Mouse (Mus musculus) B cell, adult 2 months (primary cell): ENCODE measurements at regions not wholly inside any gene's neighbourhood (a gene's known extent, or its start where the extent isn't known, plus 50 kb on each side); places are given as distances from the start of the nearest gene placed in this dataset.

Experiments used
- DNase-seq, 2 experiments: peaks; one replicate each; pipeline ENCODE4 v3.0.0; 2022

- peak; percentile 66 to 68 for DNase-seq
These were observed 221.2 kb downstream of the Myh15 start for GRCm38 (mm10) chr16:49278478-49278877.

GRCm38 (mm10) chr16:49288096-49288714 lies 230.9 kb downstream of the Myh15 start:
- DNase-seq, result no peak

DNA sequence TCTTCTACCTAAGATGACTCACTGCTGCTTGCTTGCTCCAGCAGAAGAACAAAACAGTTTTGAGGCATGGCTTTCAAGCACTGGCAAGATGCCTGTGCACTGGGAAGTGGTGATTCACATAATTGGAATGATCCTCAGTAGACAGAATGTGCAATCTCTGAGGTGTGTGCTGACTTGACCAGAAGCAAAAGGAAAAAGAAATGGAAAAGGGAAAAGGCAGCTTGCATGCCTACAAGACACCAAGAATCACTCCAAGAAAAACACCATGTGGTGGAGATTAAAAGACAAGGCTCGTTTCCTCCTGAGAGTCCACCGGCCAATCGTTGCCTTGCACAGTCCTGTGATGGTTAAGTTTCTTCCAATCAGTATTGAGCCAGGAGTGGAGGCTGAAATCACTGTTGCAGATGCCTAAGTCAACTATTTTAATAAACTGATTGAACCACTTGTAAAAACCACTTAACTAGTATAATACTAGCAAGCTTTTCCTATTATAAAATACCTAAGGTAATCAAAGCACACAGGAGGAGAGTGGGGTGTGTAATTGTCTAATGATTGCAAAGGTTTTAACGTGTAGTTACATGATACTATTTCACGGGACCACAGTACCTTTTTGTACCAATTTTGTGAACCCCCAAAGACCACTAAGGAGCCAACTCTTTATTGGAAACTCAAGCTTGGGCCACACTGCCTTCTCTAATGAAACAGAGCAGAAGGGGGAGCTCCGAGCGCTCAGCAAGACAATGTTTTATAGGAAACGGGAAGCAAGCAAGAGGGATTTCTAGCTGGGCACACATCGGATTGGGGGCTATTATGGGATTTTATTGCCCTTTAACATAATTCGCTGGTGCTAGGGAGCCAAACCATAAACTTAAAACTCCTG lies 232.2 kb downstream of the Myh15 start:
- no peak for DNase-seq

DNA sequence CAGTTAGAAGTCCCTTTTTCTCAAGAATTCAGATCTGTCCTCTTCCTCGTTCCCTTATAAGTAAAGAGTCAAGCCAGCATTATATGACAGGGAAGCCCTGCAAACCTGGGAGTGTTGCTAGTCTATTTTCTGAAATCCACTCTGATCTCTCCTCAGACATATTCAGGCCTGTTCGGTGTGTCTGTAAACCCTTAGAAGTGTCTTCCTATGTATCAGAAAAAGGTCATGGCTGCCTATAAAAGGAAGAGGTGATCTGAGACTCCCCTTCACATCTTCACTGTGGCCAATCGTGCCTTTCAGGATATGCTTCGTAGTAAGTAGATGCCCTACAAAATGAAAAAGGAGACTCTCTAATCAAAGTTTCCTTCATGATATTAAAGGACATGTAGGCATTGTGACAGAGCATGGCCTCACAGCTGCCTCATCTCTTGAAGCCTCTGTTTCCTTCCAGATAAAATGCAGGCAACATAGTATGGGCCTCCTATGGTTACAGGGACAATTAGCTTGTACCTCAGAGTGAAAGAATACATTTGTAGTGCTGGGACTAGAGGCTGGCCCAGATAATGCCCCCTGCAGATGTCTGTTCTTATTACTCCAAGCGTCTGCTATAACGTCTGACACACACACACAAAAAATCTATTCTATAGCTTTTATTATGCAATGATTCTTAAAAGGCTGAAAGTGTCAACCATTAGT lies 246.5 kb downstream of the Myh15 start:
- no peak for DNase-seq

- no peak for DNase-seq
These were observed 247.1 kb downstream of the Myh15 start for GRCm38 (mm10) chr16:49304354-49304753.

DNA sequence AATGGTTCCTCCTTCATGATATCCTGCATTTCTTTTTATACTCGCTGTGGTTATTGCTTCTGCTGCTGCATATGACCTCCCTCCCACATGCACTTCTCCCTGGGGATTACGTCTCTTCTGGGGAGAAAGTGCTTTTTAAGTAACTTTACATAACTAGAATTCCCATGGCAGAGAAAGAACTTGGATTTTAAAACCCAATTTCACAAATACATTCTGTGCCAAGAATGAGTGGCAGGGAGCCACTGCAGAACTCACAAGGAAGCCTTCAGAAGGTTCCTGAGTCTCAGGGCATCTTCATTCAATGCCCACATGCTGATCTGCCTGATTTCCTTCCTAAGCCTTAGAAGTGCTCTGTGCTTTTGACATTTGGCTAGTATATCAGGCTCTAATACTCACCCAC lies 259.8 kb downstream of the Myh15 start:
- no peak for DNase-seq

GRCm38 (mm10) chr16:49319047-49319678 lies 261.9 kb downstream of the Myh15 start:
- no peak for DNase-seq

DNA sequence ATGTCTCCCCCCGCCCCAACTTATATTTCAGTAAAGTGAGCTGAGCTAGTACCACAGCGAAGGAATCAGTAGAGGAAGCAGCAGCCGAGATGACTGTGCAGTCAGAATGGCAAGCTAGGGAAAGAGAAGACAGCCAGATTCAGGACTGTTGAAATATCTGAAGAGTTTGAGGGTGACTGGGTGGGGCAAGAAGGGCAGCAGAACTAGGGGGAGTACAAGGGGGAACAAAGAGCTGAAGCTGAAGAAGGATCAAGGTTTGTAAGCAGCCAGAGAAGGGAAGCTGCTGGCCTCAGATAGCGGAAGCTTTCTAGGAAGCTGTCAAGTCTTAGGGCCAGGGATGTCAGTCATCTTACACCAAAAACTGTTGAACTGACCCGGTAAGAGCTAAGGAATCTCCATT lies 262.5 kb downstream of the Myh15 start:
- no peak for DNase-seq

- DNase-seq, result no peak
These were observed 264.7 kb downstream of the Myh15 start for GRCm38 (mm10) chr16:49321951-49322350.

DNA sequence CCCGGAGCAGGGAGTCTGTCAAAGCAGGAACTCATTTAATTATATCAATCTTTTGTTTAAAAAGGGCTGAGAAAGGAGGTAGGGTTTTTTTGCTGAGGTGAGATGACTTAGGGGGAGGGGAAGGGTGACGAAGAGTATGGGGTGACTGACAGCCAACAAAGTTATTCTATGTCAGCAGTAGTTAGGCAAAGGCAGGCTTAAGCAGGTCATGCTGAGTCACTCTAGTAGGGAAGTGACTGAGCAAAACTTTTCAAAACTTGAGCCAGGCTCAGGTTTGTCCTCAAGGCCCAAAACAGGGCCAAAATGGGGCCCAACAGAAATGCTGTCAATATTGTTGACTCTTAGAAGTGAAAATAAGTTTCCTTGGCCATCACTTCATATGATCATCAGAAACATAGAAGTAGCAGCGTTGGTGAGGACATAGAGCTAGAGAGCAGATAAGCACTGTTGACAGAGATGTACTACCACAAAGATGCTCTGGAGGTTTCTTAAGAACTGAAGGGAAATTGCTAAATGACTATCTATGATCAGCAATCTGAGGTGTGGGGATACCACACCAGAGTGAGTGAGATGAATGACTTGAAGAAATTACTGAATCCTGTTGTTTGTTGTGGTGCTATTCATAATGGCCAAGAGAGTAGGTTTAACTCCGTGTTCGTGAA lies 273.6 kb downstream of the Myh15 start:
- no peak for DNase-seq

- no peak for DNase-seq
These were observed 274.9 kb downstream of the Myh15 start for GRCm38 (mm10) chr16:49332107-49332722.

- no peak for DNase-seq
These were observed 278.6 kb downstream of the Myh15 start for GRCm38 (mm10) chr16:49335916-49336315.

DNA sequence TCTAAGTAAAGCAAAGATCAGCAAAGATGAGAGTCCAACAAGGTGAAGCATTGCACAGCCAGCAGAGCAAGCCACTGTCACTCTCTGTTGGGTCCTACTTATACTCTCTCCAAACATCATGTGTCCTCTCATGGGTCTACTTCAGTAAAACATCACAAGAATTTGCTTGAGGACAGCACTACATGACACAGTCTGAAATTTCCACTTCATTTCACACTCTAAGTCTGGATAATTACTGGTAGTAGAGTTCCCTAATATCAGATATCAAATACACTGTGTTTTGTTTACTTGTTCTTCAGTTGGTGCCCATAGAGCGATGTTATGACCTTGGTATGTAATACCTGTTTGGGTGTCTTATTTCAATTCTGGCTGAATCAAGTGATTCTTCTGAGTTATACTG lies 280.7 kb downstream of the Myh15 start:
- no peak for DNase-seq

- no peak for DNase-seq
These were observed 301.1 kb downstream of the Myh15 start for GRCm38 (mm10) chr16:49358404-49358803.

GRCm38 (mm10) chr16:49361731-49362130 lies 304.4 kb downstream of the Myh15 start:
- DNase-seq, result no peak

DNA sequence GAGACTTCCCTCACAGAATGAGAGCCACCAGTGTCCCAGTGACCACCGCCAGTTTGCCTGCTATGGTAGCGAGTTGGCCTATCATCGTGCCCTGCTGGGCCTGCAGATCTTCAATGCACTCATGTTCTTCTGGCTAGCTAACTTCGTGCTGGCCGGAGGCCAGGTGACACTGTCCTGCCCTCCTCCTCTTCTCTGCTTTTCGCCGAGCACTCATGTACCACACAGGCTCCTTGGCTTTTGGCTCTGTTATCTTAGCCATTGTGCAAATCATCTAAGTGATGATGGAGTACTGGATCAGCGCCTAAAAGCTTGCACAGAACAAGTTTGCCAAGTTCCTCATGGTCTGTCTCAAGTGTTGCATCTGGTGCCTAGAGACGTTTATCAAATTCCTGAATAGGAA lies 312.2 kb downstream of the Myh15 start:
- no peak for DNase-seq

GRCm38 (mm10) chr16:49375108-49375507 lies 317.8 kb downstream of the Myh15 start:
- DNase-seq, result no peak

DNA sequence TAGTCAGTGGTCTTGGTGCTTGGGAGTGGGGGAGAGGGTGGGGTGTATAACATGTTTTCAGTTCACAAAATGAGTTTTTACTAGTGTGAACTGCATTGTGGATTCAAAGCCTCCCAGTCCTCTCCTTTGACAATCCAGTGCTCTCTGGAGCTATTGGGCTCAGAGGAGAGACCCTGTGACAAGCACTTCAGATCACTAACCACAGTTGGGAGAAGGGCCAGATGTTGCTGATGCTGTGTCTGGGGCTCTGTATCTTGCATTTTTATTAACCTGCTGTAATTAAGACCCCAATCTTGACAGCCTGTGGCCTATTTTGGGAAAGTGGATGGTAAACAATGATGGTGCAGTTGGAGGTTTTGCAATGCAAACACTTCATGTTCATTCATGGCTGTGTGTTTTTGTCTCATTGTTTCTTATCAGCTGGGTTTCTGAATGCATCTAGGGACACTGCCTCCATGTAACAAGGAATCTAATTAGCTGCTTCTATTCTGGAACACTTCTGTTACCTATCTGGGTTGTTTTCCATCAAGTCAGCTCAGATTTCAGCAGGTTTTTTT lies 320.0 kb upstream of the Ift57 start:
- DNase-seq, result no peak

DNA sequence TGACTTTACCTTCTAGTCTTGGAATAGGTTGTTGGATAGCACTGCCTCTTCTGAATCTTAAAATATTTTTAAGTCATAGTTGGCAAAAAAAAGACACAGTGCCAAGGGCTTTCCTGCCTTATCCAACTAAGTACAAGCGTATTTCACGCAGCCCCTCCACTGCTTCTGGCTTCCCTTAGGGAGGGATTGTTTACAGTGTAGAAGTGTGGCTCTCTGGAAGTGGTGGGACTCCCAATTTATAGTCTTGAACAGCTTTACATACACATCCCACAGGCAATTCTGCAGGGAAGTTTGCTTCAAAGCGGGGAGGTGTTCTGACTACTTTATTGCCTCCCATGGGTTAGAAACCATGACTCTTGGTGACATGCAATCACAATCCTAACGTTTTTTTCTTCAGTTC lies 310.9 kb upstream of the Ift57 start:
- DNase-seq, result no peak

DNA sequence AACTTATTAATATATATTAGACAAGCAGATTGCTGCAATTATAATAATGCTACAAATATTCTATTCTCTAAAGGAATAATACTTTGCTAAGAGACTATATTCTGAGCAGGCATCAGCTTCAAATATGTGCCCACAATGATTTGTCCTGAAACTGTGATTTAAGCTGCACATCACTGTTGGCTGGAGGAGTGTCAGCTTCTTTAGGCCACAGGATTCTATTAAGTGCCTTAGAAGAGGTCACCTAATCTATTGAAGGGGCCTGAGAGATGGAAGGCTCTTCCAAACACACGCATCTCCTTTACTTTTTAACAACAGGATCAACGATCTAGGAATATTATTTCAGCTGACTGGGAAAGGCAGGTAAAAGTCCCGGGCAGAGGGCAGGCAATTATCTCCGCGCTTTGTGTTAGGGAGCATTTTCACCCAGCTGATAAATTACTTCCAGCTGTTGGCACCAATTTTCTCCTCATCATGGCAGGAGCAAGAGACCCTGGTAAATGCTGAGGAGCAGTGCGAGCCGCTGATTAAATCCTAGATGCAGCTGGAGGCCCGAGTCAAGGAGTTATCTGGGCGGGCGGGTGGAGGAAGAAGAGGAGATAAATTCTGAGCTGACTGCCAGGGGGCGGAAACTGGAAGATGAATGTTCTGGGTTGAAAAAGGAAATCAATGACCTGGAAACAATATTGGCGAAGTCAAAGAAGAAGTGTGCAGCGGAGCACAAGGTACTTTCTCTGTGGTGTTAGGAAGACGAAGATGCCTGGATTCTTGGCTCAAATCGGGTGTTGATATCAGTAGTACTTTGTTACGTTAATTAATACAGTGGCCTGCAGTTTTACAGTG lies 290.9 kb upstream of the Ift57 start:
- DNase-seq, result no peak

GRCm38 (mm10) chr16:49409235-49409634 lies 289.8 kb upstream of the Ift57 start:
- no peak for DNase-seq
